Mouse (Mus musculus): ENCODE measurements around the gene Isl2.

Isl2 gene

DNA sequence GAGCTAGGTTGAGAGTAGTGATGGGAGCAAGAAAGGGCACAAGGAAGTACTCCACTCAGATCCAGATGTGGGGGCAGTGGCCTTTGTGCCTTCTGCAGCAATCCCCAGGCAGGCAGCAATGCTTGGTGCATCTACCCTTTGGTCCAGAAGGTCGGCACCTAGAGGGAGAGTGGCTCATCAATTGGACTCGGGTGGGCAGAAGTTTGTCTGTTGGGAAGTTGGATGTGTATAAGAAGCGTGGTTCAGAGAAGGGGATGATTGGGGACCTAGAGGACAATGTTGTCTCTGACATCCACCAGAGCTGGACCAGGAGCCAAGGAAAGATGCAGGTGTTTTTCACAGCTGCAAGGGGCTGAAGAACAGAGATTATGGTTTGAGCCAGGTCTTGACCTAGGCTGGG, 10.4 kb downstream of the Isl2 start:
- no peak for DNase-seq

- DNase-seq: no peak
Observed at GRCm38 (mm10) chr9:55549302-55549890, 10.9 kb downstream of the Isl2 start.

DNA sequence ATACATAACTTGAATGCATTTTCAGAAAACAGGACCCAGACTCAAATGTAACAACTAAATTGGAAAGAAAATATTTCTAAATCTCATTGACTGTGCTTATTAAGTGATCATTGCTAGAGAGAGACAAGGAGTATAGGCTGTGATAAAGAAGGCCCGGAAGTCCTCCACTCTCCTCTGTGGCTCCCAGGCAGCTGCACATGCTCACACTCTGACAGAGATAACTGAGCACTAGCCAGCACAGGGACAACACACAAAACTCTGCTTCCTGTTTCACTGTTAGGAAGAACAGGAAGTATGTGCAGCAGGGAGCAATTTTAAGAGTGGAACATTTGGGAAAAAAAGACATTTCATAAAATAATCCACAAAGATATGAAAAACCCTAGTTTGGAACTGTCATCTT, 16.5 kb downstream of the Isl2 start:
- DNase-seq: no peak

DNA sequence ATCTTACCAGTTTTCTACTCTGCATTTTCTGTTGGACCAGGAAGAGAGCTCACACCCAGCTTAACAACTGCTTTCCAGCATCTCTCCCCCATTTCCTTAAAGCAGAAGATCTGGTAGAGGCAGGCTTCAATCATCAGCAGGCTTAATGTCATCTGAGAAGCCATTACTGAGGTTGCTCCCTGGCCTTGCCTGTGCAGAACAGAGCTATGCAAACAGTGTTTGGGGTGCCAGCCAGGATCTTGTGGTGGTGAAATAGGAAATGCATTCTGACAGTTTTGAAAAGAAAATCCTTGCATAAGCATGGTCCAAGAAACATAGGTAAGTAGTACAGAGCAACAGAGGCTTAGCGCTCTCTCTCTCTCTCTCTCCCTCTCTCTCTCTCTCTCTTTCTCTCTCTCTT, 22.5 kb downstream of the Isl2 start:
- DNase-seq: no peak

- DNase-seq: no peak
Observed at GRCm38 (mm10) chr9:55568466-55569159, 30.1 kb downstream of the Isl2 start.

GRCm38 (mm10) chr9:55571071-55571470, 32.6 kb downstream of the Isl2 start:
- DNase-seq: no peak

DNA sequence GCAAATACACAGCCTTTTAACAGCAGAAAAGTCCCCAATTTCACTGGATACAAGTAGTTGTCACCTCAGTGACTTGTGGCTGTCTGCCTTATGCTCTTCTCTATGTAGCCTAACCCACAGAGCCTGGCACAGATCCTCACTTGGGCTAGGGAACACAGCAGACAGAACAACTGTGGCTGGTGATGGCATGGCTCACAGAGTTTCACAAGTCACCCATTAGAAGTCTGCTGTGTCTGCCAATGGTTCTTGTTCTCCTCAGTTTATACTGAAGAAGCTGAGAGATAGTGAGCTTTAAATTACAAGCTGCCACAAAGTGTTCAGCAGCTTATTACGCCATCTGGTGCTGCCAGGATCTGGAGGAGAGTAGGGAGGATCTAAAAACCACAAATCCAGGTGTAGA, 38.1 kb downstream of the Isl2 start:
- no peak for DNase-seq

- DNase-seq: no peak
Observed at GRCm38 (mm10) chr9:55581414-55581813, 42.9 kb downstream of the Isl2 start.

- DNase-seq: no peak
Observed at GRCm38 (mm10) chr9:55586141-55586540, 47.7 kb downstream of the Isl2 start.

Measured in cerebellum, adult 8-10 months (tissue).